Mouse (Mus musculus) lung, adult 2 months (tissue): ENCODE results near the gene Tas1r3.

Experiments
- CTCF ChIP-seq: fragments of 200-500 bp; IDR thresholded peaks from 2 replicates; pipeline ENCODE4 v1.5.1; 2011; ENCODE audit warnings: mild to moderate bottlenecking, low read length, control low read depth; ENCODE audit not compliant: insufficient read depth
- POLR2A ChIP-seq: fragments of 200-500 bp; IDR thresholded peaks from 2 replicates; pipeline ENCODE4 v1.6.1; 2011; ENCODE audit warnings: low read depth, mild to moderate bottlenecking, control low read depth, low read length, borderline replicate concordance; ENCODE audit errors: extremely low read depth

DNA sequence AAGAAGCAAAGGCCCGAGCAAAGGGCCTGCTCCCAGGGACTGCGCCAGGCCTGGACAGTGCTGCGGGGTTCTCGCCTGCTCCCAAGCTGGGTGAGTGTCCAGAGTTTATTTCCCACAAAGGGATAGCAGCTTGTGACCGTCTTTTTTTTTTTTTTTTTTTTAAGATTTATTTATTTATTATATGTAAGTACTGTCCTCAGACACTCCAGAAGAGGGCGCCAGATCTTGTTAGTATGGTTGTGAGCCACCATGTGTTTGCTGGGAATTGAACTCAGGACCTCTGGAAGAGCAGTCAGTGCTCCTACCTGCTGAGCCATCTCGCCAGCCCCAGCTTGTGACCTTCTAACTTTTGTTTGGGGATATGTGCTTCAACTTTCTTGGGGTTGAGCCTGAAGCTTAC is 42.1 kb downstream of the Tas1r3 start:
- no peak for TF ChIP-seq POLR2A
- TF ChIP-seq CTCF = no peak
